Mouse (Mus musculus) c-Kit-positive CD71-positive TER-119-positive erythroid progenitor cells, embryonic 14.5 days (primary cell): ENCODE measurements around the gene Myo1h.

Experiments
- DNase-seq: peaks from one replicate; pipeline ENCODE4 v3.0.0-alpha.2; 2013; ENCODE audit warnings: low spot score

The Myo1h gene

GRCm38 (mm10) chr5:114393169-114393568 is 104.2 kb downstream of the Myo1h start:
- no peak for DNase-seq

GRCm38 (mm10) chr5:114406592-114406991 is 117.6 kb downstream of the Myo1h start:
- no peak for DNase-seq

- no peak for DNase-seq
Measured at GRCm38 (mm10) chr5:114407269-114407668, 118.3 kb downstream of the Myo1h start.

GRCm38 (mm10) chr5:114407810-114408209 is 118.8 kb downstream of the Myo1h start:
- no peak for DNase-seq

GRCm38 (mm10) chr5:114408846-114409245 is 119.9 kb downstream of the Myo1h start:
- DNase-seq = no peak

- no peak for DNase-seq
Measured at GRCm38 (mm10) chr5:114410429-114410828, 121.5 kb downstream of the Myo1h start.

GRCm38 (mm10) chr5:114412361-114412998 is 123.5 kb downstream of the Myo1h start:
- DNase-seq = no peak

- DNase-seq = no peak
Measured at GRCm38 (mm10) chr5:114413067-114413735, 124.2 kb downstream of the Myo1h start.
